9 mouse cellular contexts compared by ENCODE assay signal in genomic region chr8:70691230-70691629, GRCm38 (mm10). TPM values are rescaled to one million over a fixed set of nuclear protein-coding genes. Genes with fewer than 3 reads are reported as not detected.
A peak's percentile ranks its signal among the peaks of the same experiment; 100 is the strongest.
DNase-seq lines count a peak whose midpoint lies in the region; ATAC-seq and TF ChIP-seq lines count a peak whose summit lies in the region.
"Had no signal": no experiment of that assay in that cellular context is flagged by ENCODE, and none has a peak within 500 bp of the region (broad histone marks: within the 10 kb centered on the region; RNA-seq: fewer than 3 reads in every experiment).

No protein-coding gene starts in this region.

- TF ChIP-seq POLR2A in testis, adult 2 months (IDR thresholded peaks at IDR 0.05; ENCODE audit: control insufficient read depth, low read depth, low read length), result no peak

- H3K4me2 ChIP-seq in liver, embryonic 13.5 days, result 0 out of 2 replicates have a peak overlapping the region, but pooled peaks have one; percentile 52

- no peak overlapping the region for H3K9ac ChIP-seq in liver, embryonic 13.5 days

- intact Hi-C loops in heart, postnatal 14 days (cut with DNase I), result no loop called here
- intact Hi-C loops in left cerebral cortex, postnatal 25 days (cut with DNase I), result no loop called here

- no peak for DNase-seq in heart, embryonic 10.5 days (ENCODE audit: low spot score)
- no peak for DNase-seq in heart, postnatal 14 days
- no peak for DNase-seq in testis, postnatal 10 days (ENCODE audit: low spot score)
- DNase-seq in liver, embryonic 13.5 days, result no peak
- no peak for DNase-seq in thymus, postnatal 36 days
- DNase-seq in left cerebral cortex, postnatal 25 days (ENCODE audit: low spot score in 2 of 2), result no peak
- no peak for DNase-seq in adrenal gland, postnatal 25 days

- H3K27ac ChIP-seq in heart, embryonic 10.5 days, result peak overlapping the region; percentile 91
- peak overlapping the region; percentile 59; the same call in 1 of the 2 replicates for H3K27ac ChIP-seq in testis, adult 2 months (ENCODE audit: control insufficient read depth, insufficient read depth, low read depth, low read length)
- H3K27ac ChIP-seq in liver, embryonic 13.5 days, result no peak overlapping the region
- H3K27ac ChIP-seq: macrophage had no signal

- peaks cover 39% of the 10 kb centered on the region for H3K4me1 ChIP-seq in heart, embryonic 10.5 days
- peaks cover 26% of the 10 kb centered on the region for H3K4me1 ChIP-seq in testis, adult 2 months (ENCODE audit: control insufficient read depth, insufficient read depth, low read length)
- H3K4me1 ChIP-seq in liver, embryonic 13.5 days (replicated peaks), result peaks cover 42% of the 10 kb centered on the region

- H3K4me3 ChIP-seq in heart, embryonic 10.5 days, result peak overlapping the region; percentile 53
- H3K4me3 ChIP-seq in testis, adult 2 months (ENCODE audit: control insufficient read depth, low read depth, low read length), result peak overlapping the region; percentile 71
- no peak overlapping the region for H3K4me3 ChIP-seq in liver, embryonic 13.5 days (replicated peaks)

- H3K36me3 ChIP-seq in heart, embryonic 10.5 days, result 0 out of 2 replicates have a peak, but pooled peaks cover 2% of the 10 kb centered on the region
- H3K36me3 ChIP-seq in testis, adult 2 months (ENCODE audit: control insufficient read depth, insufficient read depth, low read length), result no peaks in the 10 kb centered on the region
- no peaks in the 10 kb centered on the region for H3K36me3 ChIP-seq in liver, embryonic 13.5 days

- ATAC-seq in liver, embryonic 13.5 days (ENCODE audit: low read depth), result no peak

- H3K9me3 ChIP-seq in heart, embryonic 10.5 days, result no peaks in the 10 kb centered on the region
- no peaks in the 10 kb centered on the region for H3K9me3 ChIP-seq in liver, embryonic 13.5 days (replicated peaks)

- WGBS in heart, embryonic 10.5 days, result 68% methylated on average over 4 of the region's 4 CpGs
- 78% methylated on average over 4 of the region's 4 CpGs for WGBS in liver, embryonic 13.5 days (ENCODE audit: insufficient replicate concordance)

- no peak for TF ChIP-seq CTCF in testis, adult 2 months (IDR thresholded peaks at IDR 0.05; ENCODE audit: control insufficient read depth, insufficient read depth, insufficient replicate concordance, low read depth, low read length)

- no peaks in the 10 kb centered on the region for H3K27me3 ChIP-seq in heart, embryonic 10.5 days (ENCODE audit: insufficient read depth, poor library complexity, severe bottlenecking)
- no peaks in the 10 kb centered on the region for H3K27me3 ChIP-seq in testis, adult 2 months (ENCODE audit: control insufficient read depth, insufficient read depth, low read length)
- H3K27me3 ChIP-seq in liver, embryonic 13.5 days, result peaks cover 8% of the 10 kb centered on the region

RNA-seq across cellular contexts. Expression of gene Jund, which starts 7.5 kb away (rescaled TPM):
- 76.3 and 116 TPM in 2 replicates for polyA plus RNA-seq in heart, embryonic 10.5 days (2016; fragmentation: Nextera tagmentation; extraction: Ambion mirVana)
- total RNA-seq in heart, postnatal 14 days (2021), result 100 to 1,000 TPM; 159 to 162 TPM
- 79.2 and 105 TPM in 2 replicates for polyA plus RNA-seq in testis, adult 2 months (2012; rRNA removed)
- polyA plus RNA-seq in liver, embryonic 13.5 days (2015; fragmentation: Nextera tagmentation; extraction: Ambion mirVana), result 17.9 and 22.0 TPM in 2 replicates
- total RNA-seq in left cerebral cortex, postnatal 25 days (2021), result 100 to 1,000 TPM; 209 to 225 TPM
- total RNA-seq in adrenal gland, postnatal 25 days (2021), result 191 and 217 TPM in 2 replicates

RNA-seq across cellular contexts. Expression of gene Iqcn, which starts 12.0 kb away (rescaled TPM):
- not detected in 2 replicates for polyA plus RNA-seq in heart, embryonic 10.5 days (2016; fragmentation: Nextera tagmentation; extraction: Ambion mirVana)
- total RNA-seq in heart, postnatal 14 days (2021), result under 1 TPM; 0.10 to 0.12 TPM
- 286 and 302 TPM in 2 replicates for polyA plus RNA-seq in testis, adult 2 months (2012; rRNA removed)
- not detected in 2 replicates for polyA plus RNA-seq in liver, embryonic 13.5 days (2015; fragmentation: Nextera tagmentation; extraction: Ambion mirVana)
- under 1 TPM; 0.18 to 0.30 TPM for total RNA-seq in left cerebral cortex, postnatal 25 days (2021)
- total RNA-seq in adrenal gland, postnatal 25 days (2021), result 0.15 and 0.19 TPM in 2 replicates
- polyA plus RNA-seq: macrophage had no signal

RNA-seq across cellular contexts. Expression of gene Lsm4, which starts 18.2 kb away (rescaled TPM):
- 344 and 410 TPM in 2 replicates for polyA plus RNA-seq in heart, embryonic 10.5 days (2016; fragmentation: Nextera tagmentation; extraction: Ambion mirVana)
- 10 to 100 TPM; 75.0 to 76.5 TPM for total RNA-seq in heart, postnatal 14 days (2021)
- 148 and 168 TPM in 2 replicates for polyA plus RNA-seq in testis, adult 2 months (2012; rRNA removed)
- polyA plus RNA-seq in liver, embryonic 13.5 days (2015; fragmentation: Nextera tagmentation; extraction: Ambion mirVana), result 185 and 200 TPM in 2 replicates
- total RNA-seq in left cerebral cortex, postnatal 25 days (2021), result 10 to 100 TPM; 62.9 to 63.5 TPM
- total RNA-seq in adrenal gland, postnatal 25 days (2021), result 66.1 and 86.8 TPM in 2 replicates

RNA-seq across cellular contexts. Expression of gene Gm3336, which starts 27.1 kb away (rescaled TPM):
- polyA plus RNA-seq in heart, embryonic 10.5 days (2016; fragmentation: Nextera tagmentation; extraction: Ambion mirVana), result not detected in 2 replicates
- total RNA-seq in heart, postnatal 14 days (2021), result not detected
- 0.86 and 0.91 TPM in 2 replicates for polyA plus RNA-seq in testis, adult 2 months (2012; rRNA removed)
- polyA plus RNA-seq in liver, embryonic 13.5 days (2015; fragmentation: Nextera tagmentation; extraction: Ambion mirVana), result 0.14 TPM in 1 of 2 replicates, not detected in the other
- total RNA-seq in left cerebral cortex, postnatal 25 days (2021), result not detected
- total RNA-seq in adrenal gland, postnatal 25 days (2021), result not detected in 2 replicates
- polyA plus RNA-seq: macrophage had no signal

RNA-seq across cellular contexts. Expression of gene Pgpep1, which starts 31.0 kb away (rescaled TPM):
- 38.0 and 42.0 TPM in 2 replicates for polyA plus RNA-seq in heart, embryonic 10.5 days (2016; fragmentation: Nextera tagmentation; extraction: Ambion mirVana)
- 10 to 100 TPM; 38.4 to 46.8 TPM for total RNA-seq in heart, postnatal 14 days (2021)
- 3.7 and 4.9 TPM in 2 replicates for polyA plus RNA-seq in testis, adult 2 months (2012; rRNA removed)
- polyA plus RNA-seq in liver, embryonic 13.5 days (2015; fragmentation: Nextera tagmentation; extraction: Ambion mirVana), result 17.9 and 19.5 TPM in 2 replicates
- 10 to 100 TPM; 12.7 to 18.1 TPM for total RNA-seq in left cerebral cortex, postnatal 25 days (2021)
- 98.1 and 129 TPM in 2 replicates for total RNA-seq in adrenal gland, postnatal 25 days (2021)
